Mouse (Mus musculus) gastrocnemius, adult 8-10 months (tissue): ENCODE measurements around the gene Itsn1. TPM values are rescaled to one million over a fixed set of nuclear protein-coding genes. Genes with fewer than 3 reads are reported as not detected.
A peak's percentile ranks its signal among the peaks of the same experiment; 100 is the strongest.

Experiments
- DNase-seq, 2 experiments: peaks; one replicate each; pipeline ENCODE4 v3.0.0; 2022; ENCODE audit warnings: low spot score in 2 of 2
- total RNA-seq, 4 experiments: library from RNA; stranded (reverse); gene quantifications; 2 replicates each; pipeline ENCODE4 v1.2.4; 2022

The Itsn1 gene
- total RNA-seq, 4 experiments from 2014 or later = 64.0 to 77.0 (median 70.7) TPM

DNA sequence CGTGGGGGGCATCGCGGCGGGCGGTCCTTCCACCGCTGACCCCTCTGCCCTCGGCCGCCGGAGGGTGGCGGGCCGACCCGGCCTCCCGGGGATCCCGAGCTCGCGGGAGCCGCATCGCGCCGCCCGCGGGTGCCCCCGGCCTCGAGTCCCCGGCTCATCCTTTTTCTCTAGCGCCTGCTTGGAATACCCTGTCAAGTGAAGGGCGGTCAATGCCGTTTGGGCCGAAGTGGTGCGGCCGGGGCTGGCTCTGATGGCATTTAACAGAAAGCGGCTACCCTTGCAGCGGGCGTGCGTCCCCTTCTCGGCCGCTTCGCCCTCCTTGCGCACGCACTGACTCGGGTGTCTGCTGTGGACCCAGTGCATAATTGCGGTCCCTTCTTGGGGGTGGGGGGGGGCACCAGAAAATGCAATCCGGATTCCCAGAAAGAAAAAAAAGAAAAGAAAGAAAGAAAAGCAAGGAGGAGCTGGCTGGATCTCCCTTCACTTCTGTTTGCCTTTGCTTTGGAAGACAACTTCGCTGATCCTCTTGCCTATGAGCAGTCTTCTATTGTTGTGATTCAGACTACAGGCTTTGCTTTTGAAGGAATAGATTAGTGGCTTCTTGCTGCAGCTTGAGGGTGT lies 850 bp downstream of the Itsn1 start:
- DNase-seq = peak; percentile 17 to 33

GRCm38 (mm10) chr16:91730446-91730845 lies 1.4 kb downstream of the Itsn1 start:
- no peak for DNase-seq

- no peak for DNase-seq
Measured at GRCm38 (mm10) chr16:91732816-91733215, 3.7 kb downstream of the Itsn1 start.

DNA sequence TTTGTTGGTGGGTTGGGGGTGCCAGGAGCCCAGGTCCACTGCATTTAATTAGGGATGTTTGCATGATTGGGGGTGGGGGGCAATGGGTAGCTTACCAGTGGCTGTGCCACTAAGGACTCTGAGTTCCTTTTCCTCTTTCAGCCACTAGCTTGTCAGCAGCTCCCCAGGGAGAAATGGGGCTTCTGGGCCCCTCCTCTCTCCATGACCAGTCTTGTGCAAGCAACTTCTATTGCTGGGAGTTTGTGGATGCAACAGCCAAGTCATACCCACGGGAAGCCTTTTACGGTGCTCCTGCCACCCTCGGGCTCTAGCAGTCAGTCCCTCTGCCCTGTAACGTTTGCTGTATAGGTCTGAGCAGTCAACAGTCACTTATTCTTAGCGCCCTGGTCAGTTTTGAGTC lies 5.7 kb downstream of the Itsn1 start:
- peak; percentile 47 to 52 for DNase-seq

DNA sequence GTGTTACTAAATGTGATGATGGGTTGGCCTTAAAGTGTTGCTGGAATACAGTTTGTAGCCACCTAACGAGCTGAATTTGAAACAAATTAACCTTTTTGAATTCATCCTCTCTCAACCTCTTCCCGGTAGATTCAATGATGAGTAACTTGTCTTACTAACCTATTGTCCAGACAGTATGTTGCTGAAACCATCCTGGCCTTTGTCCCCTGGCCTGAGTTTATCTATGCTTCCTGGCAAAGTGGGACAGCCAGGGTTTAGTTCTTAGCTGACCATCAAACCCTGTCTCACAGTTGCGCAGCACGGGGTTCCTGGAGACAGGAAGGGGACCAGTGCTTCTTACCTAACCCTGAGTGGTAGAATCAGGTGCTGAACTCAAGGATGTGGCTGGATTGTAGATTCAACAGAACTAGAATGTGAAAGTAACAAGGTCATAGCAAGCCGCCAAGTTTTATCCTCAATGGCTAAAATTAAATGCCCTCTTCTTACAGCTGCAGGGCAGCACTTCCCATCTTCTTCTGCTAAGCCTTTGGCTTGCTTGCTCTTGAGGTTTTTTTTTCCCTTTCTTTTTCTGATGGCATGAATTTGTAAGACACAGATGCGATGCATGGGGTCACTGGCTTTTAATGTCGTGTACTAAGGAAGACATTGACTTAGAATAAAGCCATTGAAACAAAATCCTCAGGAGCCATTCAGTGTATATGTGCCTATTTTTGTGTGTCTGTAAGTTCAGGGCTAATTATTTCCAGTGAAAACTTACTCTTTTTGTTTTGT lies 7.2 kb downstream of the Itsn1 start:
- DNase-seq = no peak

DNA sequence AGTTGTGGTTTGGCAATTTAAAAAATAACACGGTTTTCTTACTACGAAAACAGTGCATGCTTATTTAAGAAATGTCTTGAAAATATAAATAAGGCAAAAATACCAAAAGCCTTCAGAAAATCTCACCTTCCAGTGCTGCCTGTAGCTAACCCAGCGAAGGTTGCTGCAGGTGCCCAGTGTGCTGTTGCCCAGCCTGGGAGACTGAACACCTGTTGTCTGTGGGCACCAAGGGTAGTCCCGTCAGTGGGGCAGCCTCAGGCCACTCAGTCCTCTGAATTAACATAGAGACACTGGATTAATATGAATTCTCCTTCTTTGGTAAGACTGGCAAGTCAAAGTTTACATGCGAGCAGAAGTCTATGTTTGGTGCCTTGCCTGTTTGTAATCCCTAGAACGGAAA lies 9.4 kb downstream of the Itsn1 start:
- no peak for DNase-seq

DNA sequence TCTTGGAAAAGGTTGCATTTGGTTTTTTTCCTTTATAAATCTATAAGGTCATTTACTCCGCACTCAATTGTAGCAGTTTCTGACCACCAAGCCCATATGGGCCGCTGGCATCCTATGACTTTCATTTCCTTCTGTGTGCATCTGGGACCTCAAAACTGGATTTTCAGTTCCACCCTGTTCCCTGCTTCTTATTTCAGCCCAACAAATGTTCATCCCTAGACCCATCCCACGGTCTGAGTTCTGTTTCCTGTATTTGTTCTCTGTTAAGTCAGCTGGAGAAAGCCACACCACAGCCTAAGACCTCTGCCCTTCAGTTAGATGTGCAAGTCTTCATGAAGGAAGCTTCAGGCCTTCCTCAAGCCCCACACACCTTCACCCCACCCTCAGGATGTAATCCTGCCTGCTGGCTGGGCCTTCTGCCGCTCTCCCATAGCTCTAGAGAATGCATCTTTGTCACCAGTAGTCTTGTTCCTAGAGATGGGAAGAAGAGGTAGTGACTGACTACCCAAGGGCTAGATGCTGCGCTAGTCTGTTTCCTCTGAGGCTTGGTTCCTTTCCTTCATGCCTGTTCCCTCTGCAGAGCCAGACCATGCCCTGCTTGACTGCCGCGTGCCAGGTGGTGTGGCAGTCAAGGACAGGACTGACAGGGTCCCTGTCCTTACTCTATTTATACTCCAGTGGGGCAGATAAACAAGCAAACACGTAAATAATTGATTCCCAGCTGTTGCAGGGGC lies 11.3 kb downstream of the Itsn1 start:
- DNase-seq = no peak

- no peak for DNase-seq
Measured at GRCm38 (mm10) chr16:91740918-91741255, 11.8 kb downstream of the Itsn1 start.

GRCm38 (mm10) chr16:91743055-91743454 lies 14.0 kb downstream of the Itsn1 start:
- DNase-seq = no peak

DNA sequence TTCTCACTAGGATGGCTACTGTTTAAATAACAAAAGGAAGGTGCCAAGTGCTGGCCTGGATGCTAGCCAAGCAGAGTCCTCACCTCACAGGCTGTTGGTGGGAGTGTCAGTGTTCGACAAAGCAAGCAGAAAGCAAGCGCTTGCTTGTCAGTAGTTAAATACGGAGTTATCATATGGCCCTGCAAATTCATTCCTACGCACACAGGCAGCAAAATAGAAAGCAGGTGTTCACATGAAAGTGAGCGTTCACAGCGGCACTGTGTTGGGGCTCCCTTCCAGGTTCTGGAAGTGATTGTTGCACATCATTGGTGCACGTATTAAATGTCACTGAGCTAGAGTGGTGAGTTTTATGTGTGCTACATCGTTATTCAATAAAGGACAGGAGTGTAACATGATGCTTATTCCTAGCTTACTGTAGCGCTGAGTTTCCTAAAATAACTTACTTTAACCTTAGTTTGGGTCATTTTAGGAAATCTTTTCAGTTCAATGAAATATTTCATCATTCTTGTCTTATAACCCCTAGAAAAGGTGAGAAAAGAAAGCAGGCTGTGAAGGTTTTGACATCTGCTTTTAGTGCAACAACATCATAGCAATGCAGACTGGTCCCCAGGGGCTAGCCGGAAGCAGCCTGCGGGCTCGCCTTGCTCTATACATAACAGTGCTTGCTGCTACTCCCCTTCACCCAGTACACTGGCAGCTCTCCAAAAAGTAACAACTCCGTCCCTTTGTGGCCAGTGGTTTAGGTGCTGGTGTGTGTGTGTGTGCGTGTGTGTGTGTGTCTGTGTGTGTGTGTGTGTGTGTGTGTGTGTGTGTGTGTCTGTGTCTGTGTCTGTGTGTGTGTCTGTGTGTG lies 17.2 kb downstream of the Itsn1 start:
- no peak for DNase-seq

DNA sequence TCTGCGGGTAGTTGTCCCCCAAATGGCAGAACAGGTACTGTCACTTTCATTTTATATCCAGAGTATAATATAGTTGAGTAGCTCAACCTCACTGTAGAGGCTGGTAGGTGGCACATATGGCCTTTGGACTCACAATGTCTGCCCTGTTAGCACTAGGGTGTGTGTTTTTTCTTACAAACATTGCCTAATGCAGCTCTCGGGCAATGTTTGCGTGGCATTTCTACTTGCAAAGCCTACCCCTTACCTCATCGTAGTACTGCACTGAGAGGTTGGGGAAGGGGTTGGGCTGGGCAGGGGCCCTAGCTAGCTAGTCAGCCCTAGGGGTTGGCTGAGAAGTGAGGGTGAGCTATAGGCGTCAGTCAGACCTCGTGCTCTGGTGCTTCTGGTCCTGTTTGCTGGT lies 18.5 kb downstream of the Itsn1 start:
- no peak for DNase-seq

- DNase-seq = no peak
Measured at GRCm38 (mm10) chr16:91751644-91752385, 22.7 kb downstream of the Itsn1 start.

GRCm38 (mm10) chr16:91753611-91754010 lies 24.5 kb downstream of the Itsn1 start:
- no peak for DNase-seq

GRCm38 (mm10) chr16:91754957-91755356 lies 25.9 kb downstream of the Itsn1 start:
- no peak for DNase-seq

GRCm38 (mm10) chr16:91761202-91761601 lies 32.1 kb downstream of the Itsn1 start:
- no peak for DNase-seq

- no peak for DNase-seq
Measured at GRCm38 (mm10) chr16:91761761-91762160, 32.7 kb downstream of the Itsn1 start.

DNA sequence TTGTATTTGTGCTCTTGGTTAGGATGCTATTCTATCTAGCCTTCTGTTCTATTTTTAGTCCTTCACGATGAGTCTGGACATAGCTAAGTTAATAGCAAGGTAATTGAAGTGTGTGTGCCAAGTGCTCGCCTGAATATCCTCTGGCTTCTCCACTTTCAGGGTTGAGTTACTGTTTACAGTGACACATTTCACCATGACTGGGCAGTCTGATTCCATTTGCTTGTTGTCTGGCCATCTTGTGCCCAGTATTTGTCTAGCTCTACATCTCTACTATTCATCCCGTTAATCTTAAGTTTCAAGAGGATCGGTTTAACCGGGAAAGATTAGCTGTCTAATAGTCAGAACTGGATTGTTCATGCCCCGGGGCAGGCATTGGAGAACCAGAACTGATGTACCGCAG lies 33.4 kb downstream of the Itsn1 start:
- DNase-seq = no peak

GRCm38 (mm10) chr16:91763975-91764374 lies 34.9 kb downstream of the Itsn1 start:
- DNase-seq = no peak

DNA sequence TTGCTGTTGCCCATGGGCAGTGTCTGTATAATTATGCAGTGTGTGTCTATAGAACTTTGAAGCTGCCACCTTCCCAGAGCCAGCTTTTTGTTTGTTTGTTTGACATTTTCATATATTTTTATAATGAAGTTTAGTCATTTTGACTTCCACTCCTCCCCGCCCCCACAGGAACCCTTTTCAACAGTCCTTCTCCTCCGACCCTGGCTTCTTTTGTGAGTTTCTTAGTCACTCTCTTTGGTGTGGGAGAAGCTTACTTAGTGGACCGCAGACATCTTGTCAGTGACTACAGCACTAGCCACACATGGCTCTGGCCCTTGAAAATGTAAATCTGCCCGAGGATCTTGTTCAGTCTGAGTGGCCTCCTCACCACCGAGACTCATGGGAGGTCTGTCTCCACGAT lies 35.3 kb downstream of the Itsn1 start:
- DNase-seq = no peak

DNA sequence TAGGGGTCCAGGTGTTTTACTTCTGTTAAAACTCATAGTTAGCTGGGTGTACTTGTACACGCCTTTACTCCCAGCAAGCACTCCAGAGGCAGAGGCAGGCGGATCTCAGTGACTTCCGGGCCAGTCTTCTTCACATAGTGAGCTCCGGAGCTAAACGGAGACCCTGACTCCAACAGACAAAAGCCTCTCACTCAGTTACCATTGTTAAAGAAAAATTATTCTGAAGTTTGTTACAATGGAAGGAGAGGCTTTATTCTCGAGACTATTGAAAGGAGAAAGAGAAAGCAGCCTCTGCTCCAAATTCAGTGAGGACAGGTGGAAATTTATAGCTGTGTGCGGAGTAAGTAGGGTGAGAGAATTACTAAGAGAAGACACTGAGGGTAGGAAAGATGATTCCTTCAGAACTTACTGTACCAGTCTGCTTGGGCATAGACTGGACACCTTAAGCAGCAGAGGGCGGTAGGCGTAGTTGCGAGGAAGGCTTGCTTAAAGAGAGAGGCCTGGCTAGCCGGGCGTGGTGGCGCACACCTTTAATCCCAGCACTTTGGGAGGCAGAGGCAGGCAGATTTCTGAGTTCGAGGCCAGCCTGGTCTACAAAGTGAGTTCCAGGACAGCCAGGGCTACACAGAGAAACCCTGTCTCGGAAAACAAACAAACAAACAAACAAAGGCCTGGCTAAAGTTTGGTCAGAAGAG lies 36.2 kb downstream of the Itsn1 start:
- no peak for DNase-seq
